Mouse (Mus musculus) hindbrain, embryonic 16.5 days (tissue): ENCODE data around the gene Paqr4. TPM values are rescaled to one million over a fixed set of nuclear protein-coding genes. Genes with fewer than 3 reads are reported as not detected.
"Not testable (repeated sequence)": the region's sequence is repeated elsewhere in the genome, so short reads cannot be mapped to it uniquely, and the experiment has no call there.

Experiments used
- ATAC-seq: fragments of 200-750 bp; cut with Nextera tagmentation; 2 replicates; pipeline ENCODE4 v1.8.0; 2017; ENCODE audit warnings: moderate TSS enrichment, moderate library complexity
- H3K27ac ChIP-seq: fragments of 300-500 bp; sonication (generic); 2 replicates; pipeline ENCODE4 v1.5.1; 2014; ENCODE audit warnings: low read depth, mild to moderate bottlenecking, control low read depth, low read length, moderate library complexity
- H3K27me3 ChIP-seq: fragments of 300-500 bp; sonication (generic); replicated peaks from 2 replicates; pipeline ENCODE4 v1.6.1; 2014; ENCODE audit warnings: low read length; ENCODE audit not compliant: control insufficient read depth, insufficient read depth
- H3K36me3 ChIP-seq: fragments of 300-500 bp; sonication (generic); 2 replicates; pipeline ENCODE4 v1.6.1; 2014; ENCODE audit warnings: mild to moderate bottlenecking, low read length, moderate library complexity, mixed read lengths; ENCODE audit not compliant: control insufficient read depth, insufficient read depth
- H3K4me1 ChIP-seq: fragments of 300-500 bp; sonication (generic); 2 replicates; pipeline ENCODE4 v1.6.1; 2014; ENCODE audit warnings: low read depth, low read length; ENCODE audit not compliant: control insufficient read depth, insufficient read depth
- H3K4me2 ChIP-seq: fragments of 300-500 bp; sonication (generic); 2 replicates; pipeline ENCODE4 v1.6.1; 2014; ENCODE audit warnings: mild to moderate bottlenecking, low read length, control low read depth, moderate library complexity
- H3K4me3 ChIP-seq: fragments of 300-500 bp; sonication (generic); 2 replicates; pipeline ENCODE4 v1.5.1; 2014; ENCODE audit warnings: mild to moderate bottlenecking, low read length, control low read depth, moderate library complexity
- H3K9ac ChIP-seq: fragments of 300-500 bp; sonication (generic); 2 replicates; pipeline ENCODE4 v1.6.1; 2014; ENCODE audit warnings: low read depth, mild to moderate bottlenecking, control low read depth, low read length, moderate library complexity
- H3K9me3 ChIP-seq: fragments of 300-500 bp; sonication (generic); 2 replicates; pipeline ENCODE4 v1.6.1; 2014; ENCODE audit warnings: mild to moderate bottlenecking, low read length, moderate library complexity; ENCODE audit not compliant: control insufficient read depth
- WGBS: fragments of 180-500 bp; shearing (Covaris S2); extraction: QIAGEN DNeasy Blood & Tissue Kit; methylation state at CpG from one replicate; pipeline ENCODE4 v1.1.7; 2014; 5-methylcytosine and 5-hydroxymethylcytosine counted together
- polyA plus RNA-seq: library from polyadenylated mRNA; unstranded; fragments of >200 nt; fragmentation: Nextera tagmentation; extraction: Ambion mirVana; gene quantifications from 2 replicates; pipeline ENCODE4 v1.2.1, GENCODE M21; 2015

Paqr4 gene
- polyA plus RNA-seq, 1 experiment from 2014 or later: 84.1 TPM

GRCm38 (mm10) chr17:23774090-23774489 lies 33.4 kb upstream of the Paqr4 start:
- H3K9me3 ChIP-seq: no peaks in the 10 kb centered on the region
- 6% methylated on average over 12 of the region's 12 CpGs for WGBS
- peaks cover 13% of the 10 kb centered on the region for H3K4me1 ChIP-seq
- H3K27ac ChIP-seq: no peak overlapping the region
- no peak overlapping the region for H3K9ac ChIP-seq
- no peak overlapping the region for H3K4me2 ChIP-seq
- H3K4me3 ChIP-seq: no peak overlapping the region
- ATAC-seq: no peak
- H3K36me3 ChIP-seq: no peaks in the 10 kb centered on the region
- no peaks in the 10 kb centered on the region for H3K27me3 ChIP-seq

GRCm38 (mm10) chr17:23773676-23774075 lies 33.0 kb upstream of the Paqr4 start:
- no peak overlapping the region for H3K9ac ChIP-seq
- no peaks in the 10 kb centered on the region for H3K36me3 ChIP-seq
- H3K9me3 ChIP-seq: no peaks in the 10 kb centered on the region
- H3K4me3 ChIP-seq: no peak overlapping the region
- ATAC-seq: no peak
- H3K27me3 ChIP-seq: no peaks in the 10 kb centered on the region
- H3K4me2 ChIP-seq: no peak overlapping the region
- H3K27ac ChIP-seq: no peak overlapping the region
- H3K4me1 ChIP-seq: peaks cover 14% of the 10 kb centered on the region
- WGBS: 75% methylated on average over 6 of the region's 6 CpGs

GRCm38 (mm10) chr17:23772219-23772556 lies 31.5 kb upstream of the Paqr4 start:
- peaks cover 14% of the 10 kb centered on the region for H3K4me1 ChIP-seq
- not testable (repeated sequence) for H3K9me3 ChIP-seq, H3K9ac ChIP-seq, H3K36me3 ChIP-seq, ATAC-seq, H3K27me3 ChIP-seq, H3K27ac ChIP-seq
- 92% methylated on average over 2 of the region's 2 CpGs for WGBS
- peak overlapping the region; percentile 61 for H3K4me2 ChIP-seq
- H3K4me3 ChIP-seq: peak overlapping the region; percentile 61

- Histone ChIP-seq H3K36me3 (no peaks in the 10 kb centered on the region; the same call in 1 of the 2 replicates), H3K9me3 (no peaks in the 10 kb centered on the region), H3K9ac (peak within 1 kb of the TSS; percentile 80), H3K27me3 (no peaks in the 10 kb centered on the region), H3K4me1 (peaks cover 14% of the 10 kb centered on the region), H3K4me3 (peak within 1 kb of the TSS; percentile 61), H3K4me2 (peak within 1 kb of the TSS; percentile 61), H3K27ac (peak within 1 kb of the TSS; percentile 83)
- 3% methylated on average over 57 of the region's 58 CpGs for WGBS
- ATAC-seq: peak; percentile 97
Observed at GRCm38 (mm10) chr17:23771284-23772218, 30.9 kb upstream of the Paqr4 start, which contains the start of gene Flywch1. Gene Flywch1 (minus strand): TSS chr17:23771602.

- no peak; the same call in 1 of the 2 replicates for ATAC-seq
- Histone ChIP-seq H3K27ac (peak overlapping the region; percentile 83), H3K4me1 (peaks cover 14% of the 10 kb centered on the region), H3K4me3 (peak overlapping the region; percentile 61), H3K9ac (peak overlapping the region; percentile 80), H3K4me2 (peak overlapping the region; percentile 59), H3K9me3 (no peaks in the 10 kb centered on the region), H3K27me3 (no peaks in the 10 kb centered on the region), H3K36me3 (no peaks in the 10 kb centered on the region; the same call in 1 of the 2 replicates)
- WGBS: under 1% methylated on average over 19 of the region's 19 CpGs
Observed at GRCm38 (mm10) chr17:23770896-23771283, 30.2 kb upstream of the Paqr4 start.

- Histone ChIP-seq H3K4me3 (peak overlapping the region; percentile 61), H3K27me3 (no peaks in the 10 kb centered on the region), H3K4me2 (peak overlapping the region; percentile 59), H3K27ac (peak overlapping the region; percentile 83), H3K9ac (peak overlapping the region; percentile 80; the same call in 1 of the 2 replicates), H3K9me3 (no peaks in the 10 kb centered on the region), H3K36me3 (no peaks in the 10 kb centered on the region; the same call in 1 of the 2 replicates), H3K4me1 (peaks cover 14% of the 10 kb centered on the region)
- no peak for ATAC-seq
- whole genome bisulfite sequencing: 7% methylated on average over 2 of the region's 2 CpGs
Observed at GRCm38 (mm10) chr17:23770493-23770892, 29.8 kb upstream of the Paqr4 start.

- WGBS: 86% methylated on average over 11 of the region's 11 CpGs
- Histone ChIP-seq H3K27me3 (no peaks in the 10 kb centered on the region), H3K4me1 (no peaks in the 10 kb centered on the region), H3K9me3 (0 out of 2 replicates have a peak, but pooled peaks cover 2% of the 10 kb centered on the region), H3K4me3 (no peak overlapping the region), H3K4me2 (no peak overlapping the region), H3K36me3 (peaks cover 30% of the 10 kb centered on the region), H3K27ac (no peak overlapping the region), H3K9ac (no peak overlapping the region)
- ATAC-seq: no peak
Observed at GRCm38 (mm10) chr17:23762976-23763375, 22.3 kb upstream of the Paqr4 start.

GRCm38 (mm10) chr17:23761155-23761554 lies 20.5 kb upstream of the Paqr4 start:
- H3K27ac ChIP-seq: no peak overlapping the region
- WGBS: 100% methylated on average over 3 of the region's 3 CpGs
- 0 out of 2 replicates have a peak, but pooled peaks cover 2% of the 10 kb centered on the region for H3K9me3 ChIP-seq
- no peaks in the 10 kb centered on the region for H3K27me3 ChIP-seq
- H3K36me3 ChIP-seq: peaks cover 41% of the 10 kb centered on the region
- ATAC-seq: no peak
- H3K4me3 ChIP-seq: no peak overlapping the region
- H3K4me2 ChIP-seq: no peak overlapping the region
- no peaks in the 10 kb centered on the region for H3K4me1 ChIP-seq
- no peak overlapping the region for H3K9ac ChIP-seq

- H3K27me3 ChIP-seq: no peaks in the 10 kb centered on the region
- H3K9me3 ChIP-seq: 0 out of 2 replicates have a peak, but pooled peaks cover 2% of the 10 kb centered on the region
- no peak overlapping the region for H3K4me2 ChIP-seq
- H3K36me3 ChIP-seq: peaks cover 50% of the 10 kb centered on the region
- no peak for ATAC-seq
- H3K4me1 ChIP-seq: no peaks in the 10 kb centered on the region
- WGBS: 94% methylated on average over 9 of the region's 9 CpGs
- H3K9ac ChIP-seq: no peak overlapping the region
- no peak overlapping the region for H3K4me3 ChIP-seq
- H3K27ac ChIP-seq: no peak overlapping the region
Observed at GRCm38 (mm10) chr17:23760231-23760630, 19.6 kb upstream of the Paqr4 start.
